12 mouse cellular contexts compared by ENCODE assay signal in the genomic region with DNA sequence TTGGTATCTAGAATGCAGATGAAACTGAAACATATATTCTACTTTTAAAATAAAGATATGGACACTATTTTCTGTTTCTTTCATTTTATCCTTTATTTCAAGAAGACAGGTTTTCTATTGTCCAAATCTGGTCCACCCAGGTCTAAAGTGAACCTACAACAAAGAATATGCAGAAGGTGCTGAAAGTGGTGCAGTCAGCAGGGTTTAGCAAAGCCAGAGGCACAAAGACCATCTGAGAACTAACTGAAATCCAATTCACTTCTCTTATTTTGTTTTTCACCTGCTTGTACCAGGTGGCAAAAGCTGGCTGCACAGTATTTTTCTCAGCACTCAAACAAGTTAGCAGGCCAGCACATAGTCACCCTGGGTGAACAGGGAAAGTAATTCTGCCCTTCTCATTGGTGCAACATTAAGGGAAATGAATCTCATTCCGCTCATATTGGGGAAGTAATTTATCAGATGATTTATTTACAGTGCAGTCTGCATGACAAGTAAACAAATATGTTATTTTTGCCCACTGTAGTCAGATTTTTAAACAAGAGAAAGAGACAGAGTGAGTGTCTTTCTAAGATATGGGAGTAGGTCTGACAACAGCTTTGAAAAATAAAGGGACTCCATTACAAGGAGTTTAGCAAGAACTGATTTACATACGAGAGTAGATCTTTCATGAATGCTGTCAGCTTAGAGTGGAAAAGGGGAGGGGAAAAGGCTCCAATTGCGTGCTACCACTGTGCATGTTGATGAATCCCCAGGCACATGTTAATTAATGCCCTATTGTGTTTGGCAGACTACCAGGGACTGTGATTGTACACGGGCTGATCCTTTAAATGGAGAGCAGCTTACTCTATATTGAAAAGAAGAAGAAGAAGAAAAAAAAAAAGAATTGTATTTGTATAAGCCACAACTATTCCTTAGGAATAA.
DNase-seq lines count a peak whose midpoint lies in the region; ATAC-seq and TF ChIP-seq lines count a peak whose summit lies in the region.
"Had no signal": no experiment of that assay in that cellular context is flagged by ENCODE, and none has a peak within 500 bp of the region (broad histone marks: within the 10 kb centered on the region; RNA-seq: fewer than 3 reads in every experiment).

No protein-coding gene starts in this region.

- no peak for TF ChIP-seq CTCF in forebrain, postnatal 0 days (IDR thresholded peaks at IDR 0.05; ENCODE audit: low read depth)
- no peak for TF ChIP-seq CTCF in midbrain, postnatal 0 days (IDR thresholded peaks at IDR 0.05)

- no peak overlapping the region for H3K27ac ChIP-seq in embryonic facial prominence, embryonic 11.5 days (replicated peaks; ENCODE audit: low read depth, low read length)
- no peak overlapping the region for H3K27ac ChIP-seq in embryonic facial prominence, embryonic 10.5 days (replicated peaks)
- peak overlapping the region; percentile 66; the same call in 1 of the 2 replicates for H3K27ac ChIP-seq in forebrain, postnatal 0 days (ENCODE audit: low read depth, low read length)
- H3K27ac ChIP-seq in midbrain, postnatal 0 days (ENCODE audit: low read depth, low read length) = peak overlapping the region; percentile 7; the same call in 1 of the 2 replicates
- H3K27ac ChIP-seq: left cerebral cortex, adult 2 months; liver, embryonic 14.5 days had no signal

- H3K4me3 ChIP-seq in embryonic facial prominence, embryonic 11.5 days (ENCODE audit: low read depth, low read length) = no peak overlapping the region
- no peak overlapping the region for H3K4me3 ChIP-seq in embryonic facial prominence, embryonic 10.5 days
- no peak overlapping the region for H3K4me3 ChIP-seq in forebrain, postnatal 0 days (ENCODE audit: low read depth, low read length)
- no peak overlapping the region for H3K4me3 ChIP-seq in midbrain, postnatal 0 days (ENCODE audit: low read depth, low read length)
- H3K4me3 ChIP-seq: left cerebral cortex, adult 2 months had no signal

- H3K4me2 ChIP-seq in embryonic facial prominence, embryonic 11.5 days (ENCODE audit: low read depth, low read length) = no peak overlapping the region
- peak overlapping the region; percentile 9; the same call in 1 of the 2 replicates for H3K4me2 ChIP-seq in forebrain, postnatal 0 days (ENCODE audit: low read depth)
- peak overlapping the region; percentile 19; the same call in 1 of the 2 replicates for H3K4me2 ChIP-seq in midbrain, postnatal 0 days (ENCODE audit: low read depth, low read length, poor library complexity, severe bottlenecking)
- H3K4me2 ChIP-seq: heart, embryonic 11.5 days had no signal

- no peaks in the 10 kb centered on the region for H3K27me3 ChIP-seq in embryonic facial prominence, embryonic 11.5 days (ENCODE audit: control insufficient read depth, insufficient read depth, low read length)
- no peaks in the 10 kb centered on the region for H3K27me3 ChIP-seq in embryonic facial prominence, embryonic 10.5 days (replicated peaks; ENCODE audit: low read depth, poor library complexity, severe bottlenecking)
- H3K27me3 ChIP-seq in forebrain, postnatal 0 days (ENCODE audit: insufficient read depth, low read length) = no peaks in the 10 kb centered on the region
- no peaks in the 10 kb centered on the region for H3K27me3 ChIP-seq in midbrain, postnatal 0 days (ENCODE audit: insufficient read depth, low read length)

- no peaks in the 10 kb centered on the region for H3K9me3 ChIP-seq in embryonic facial prominence, embryonic 11.5 days (replicated peaks; ENCODE audit: control insufficient read depth, low read length)
- no peaks in the 10 kb centered on the region for H3K9me3 ChIP-seq in embryonic facial prominence, embryonic 10.5 days
- H3K9me3 ChIP-seq in forebrain, postnatal 0 days (ENCODE audit: low read length) = no peaks in the 10 kb centered on the region
- no peaks in the 10 kb centered on the region for H3K9me3 ChIP-seq in midbrain, postnatal 0 days (ENCODE audit: low read length)

- no peaks in the 10 kb centered on the region for H3K4me1 ChIP-seq in embryonic facial prominence, embryonic 11.5 days (ENCODE audit: control insufficient read depth, insufficient read depth, low read length)
- peaks cover 3% of the 10 kb centered on the region; the same call in 1 of the 2 replicates for H3K4me1 ChIP-seq in embryonic facial prominence, embryonic 10.5 days
- peaks cover 13% of the 10 kb centered on the region; the same call in 1 of the 2 replicates for H3K4me1 ChIP-seq in forebrain, postnatal 0 days (ENCODE audit: insufficient read depth)
- H3K4me1 ChIP-seq in midbrain, postnatal 0 days (ENCODE audit: insufficient read depth, low read length) = no peaks in the 10 kb centered on the region

- DNase-seq in embryonic facial prominence, embryonic 11.5 days (ENCODE audit: low spot score) = peak; percentile 30
- no peak for DNase-seq in embryonic facial prominence, embryonic 10.5 days (ENCODE audit: low spot score)
- DNase-seq in brain, adult 2 months (ENCODE audit: low read depth, low spot score) = peak; percentile 60
- peak; percentile 82 for DNase-seq in forebrain, postnatal 0 days
- DNase-seq in midbrain, postnatal 0 days (ENCODE audit: low spot score) = peak; percentile 84
- no peak for DNase-seq in heart, adult 11 months
- DNase-seq in ovary, postnatal 10 days (ENCODE audit: low spot score) = no peak
- DNase-seq: kidney, adult 18-20 months had no signal

- 16% methylated on average over 4 of the region's 4 CpGs for WGBS in embryonic facial prominence, embryonic 11.5 days
- 23% methylated on average over 4 of the region's 4 CpGs for WGBS in embryonic facial prominence, embryonic 10.5 days
- WGBS in forebrain, postnatal 0 days = 7% methylated on average over 4 of the region's 4 CpGs
- WGBS in midbrain, postnatal 0 days = 14% methylated on average over 4 of the region's 4 CpGs

- ATAC-seq in embryonic facial prominence, embryonic 11.5 days (replicated peaks; ENCODE audit: insufficient number of reproducible peaks, low FRiP score, low TSS enrichment, low read depth) = peak; percentile 85
- peak; percentile 97 for ATAC-seq in forebrain, postnatal 0 days
- ATAC-seq in midbrain, postnatal 0 days (ENCODE audit: low FRiP score) = peak; percentile 88
- no peak for ATAC-seq in erythroblast, adult 5-6 weeks (replicated peaks; ENCODE audit: low FRiP score, poor library complexity, severe bottlenecking)

- no peak overlapping the region for H3K9ac ChIP-seq in embryonic facial prominence, embryonic 11.5 days (replicated peaks; ENCODE audit: low read length)
- H3K9ac ChIP-seq in forebrain, postnatal 0 days = no peak overlapping the region
- no peak overlapping the region for H3K9ac ChIP-seq in midbrain, postnatal 0 days (replicated peaks; ENCODE audit: low read length, poor library complexity, severe bottlenecking)
- H3K9ac ChIP-seq: liver, embryonic 14.5 days had no signal

- no peaks in the 10 kb centered on the region for H3K36me3 ChIP-seq in embryonic facial prominence, embryonic 11.5 days (replicated peaks; ENCODE audit: control insufficient read depth, insufficient read depth, low read depth, low read length)
- no peaks in the 10 kb centered on the region for H3K36me3 ChIP-seq in embryonic facial prominence, embryonic 10.5 days (replicated peaks)
- H3K36me3 ChIP-seq in forebrain, postnatal 0 days (ENCODE audit: insufficient read depth) = no peaks in the 10 kb centered on the region
- H3K36me3 ChIP-seq in midbrain, postnatal 0 days (ENCODE audit: insufficient read depth, low read length) = no peaks in the 10 kb centered on the region

Comparison
In these comparisons a context has a peak if more than half of its experiments do, and no peak if none do; other contexts are left out.
1. DNase-seq: peak in embryonic facial prominence, embryonic 11.5 days (single experiment), brain, adult 2 months (single experiment), forebrain, postnatal 0 days (single experiment) and midbrain, postnatal 0 days (single experiment); none in embryonic facial prominence, embryonic 10.5 days (single experiment), heart, adult 11 months (single experiment) and ovary, postnatal 10 days (single experiment).
2. H3K27ac ChIP-seq: peak in forebrain, postnatal 0 days (single experiment) and midbrain, postnatal 0 days (single experiment); none in embryonic facial prominence, embryonic 11.5 days (single experiment) and embryonic facial prominence, embryonic 10.5 days (single experiment).